Mouse (Mus musculus): Measurements from ENCODE around the gene Lkaaear1.

The Lkaaear1 gene

GRCm38 (mm10) chr2:181653523-181653922 is 44.7 kb downstream of the Lkaaear1 start:
- DNase-seq (ENCODE audit: low read depth, low spot score): no peak

GRCm38 (mm10) chr2:181653065-181653464 is 45.2 kb downstream of the Lkaaear1 start:
- DNase-seq (ENCODE audit: low read depth, low spot score): no peak

- no peak for DNase-seq (ENCODE audit: low read depth, low spot score)
Measured at GRCm38 (mm10) chr2:181648926-181649325, 49.3 kb downstream of the Lkaaear1 start.
